ENCODE assay signal across 14 mouse cellular contexts in the genomic region with DNA sequence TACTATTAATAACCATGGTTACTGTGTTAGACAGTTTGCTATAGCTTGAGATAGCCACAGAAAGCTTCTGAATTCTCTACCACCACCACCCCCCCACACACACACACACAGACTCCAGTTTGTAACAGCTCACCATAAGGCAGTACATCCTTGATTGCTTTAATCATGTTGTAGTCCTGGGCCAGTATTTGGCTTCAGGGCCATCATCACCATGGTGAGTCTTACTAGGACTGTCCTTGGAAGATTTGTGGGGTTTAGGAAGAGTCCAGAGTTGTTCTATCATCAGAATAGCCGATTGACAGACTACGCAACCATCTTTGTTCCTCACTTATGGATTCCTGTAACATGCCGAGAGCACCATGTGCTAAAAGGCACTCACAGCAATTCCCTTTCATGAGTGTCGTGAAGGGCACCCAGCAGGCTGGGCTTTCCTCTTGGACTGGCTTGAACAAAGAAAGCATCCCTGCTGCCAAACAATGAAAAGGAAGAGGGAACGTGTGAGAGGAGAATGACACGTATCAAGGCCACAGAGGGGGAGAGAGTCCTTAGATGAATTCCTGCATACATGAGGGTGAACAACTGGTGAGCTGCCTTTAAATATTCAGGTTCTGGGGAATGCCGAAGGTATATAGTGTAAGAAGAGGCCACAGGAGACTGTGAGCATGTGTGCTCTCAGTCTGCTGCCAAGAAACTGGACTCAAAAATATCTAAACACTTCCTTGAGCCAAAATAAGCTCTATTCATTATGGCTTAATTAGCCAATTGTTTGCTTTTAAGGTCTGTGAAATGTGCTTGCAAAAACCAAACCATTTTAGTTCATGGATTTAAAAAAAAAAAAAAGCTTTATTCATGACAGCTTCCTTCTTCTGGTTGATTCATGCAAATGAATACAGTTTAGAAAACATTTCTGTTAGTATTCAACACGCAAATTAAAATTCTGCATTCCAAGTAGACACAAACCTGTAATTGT.
DNase-seq lines count a peak whose midpoint lies in the region; ATAC-seq lines count a peak whose summit lies in the region.
"Had no signal": no experiment of that assay in that cellular context is flagged by ENCODE, and none has a peak within 500 bp of the region (broad histone marks: within the 10 kb centered on the region; RNA-seq: fewer than 3 reads in every experiment).

No protein-coding gene starts in this region.

- no peak for DNase-seq in neural tube, embryonic 10.5 days (ENCODE audit: extremely low spot score, low spot score)
- DNase-seq in forebrain, embryonic 14.5 days (ENCODE audit: low spot score), result peak; percentile 79
- DNase-seq in midbrain, embryonic 10.5 days (ENCODE audit: low spot score), result no peak
- peak; percentile 56 for DNase-seq in retina, postnatal 1 day
- DNase-seq in adrenal gland, adult (ENCODE audit: inconsistent age in 2 of 2, low spot score in 1 of 2), result no peak
- DNase-seq in spleen, adult 12 weeks (ENCODE audit: low spot score), result no peak
- DNase-seq: gastrocnemius, postnatal 14 days; kidney, adult 11 months; left cerebral cortex, postnatal 4 days; spleen, adult 18-20 months had no signal

- no peaks in the 10 kb centered on the region for H3K36me3 ChIP-seq in neural tube, embryonic 12.5 days
- peaks cover 3% of the 10 kb centered on the region; the same call in 1 of the 2 replicates for H3K36me3 ChIP-seq in forebrain, embryonic 14.5 days (ENCODE audit: control insufficient read depth, insufficient read depth, low read length)
- peaks cover 22% of the 10 kb centered on the region for H3K36me3 ChIP-seq in midbrain, embryonic 10.5 days
- H3K36me3 ChIP-seq: liver, embryonic 15.5 days had no signal

- H3K4me1 ChIP-seq in neural tube, embryonic 12.5 days, result peaks cover 10% of the 10 kb centered on the region
- peaks cover 9% of the 10 kb centered on the region for H3K4me1 ChIP-seq in forebrain, embryonic 14.5 days (ENCODE audit: control insufficient read depth, insufficient read depth, low read length)
- H3K4me1 ChIP-seq in midbrain, embryonic 10.5 days, result peaks cover 25% of the 10 kb centered on the region
- H3K4me1 ChIP-seq: liver, embryonic 15.5 days had no signal

- no peak overlapping the region for H3K4me2 ChIP-seq in neural tube, embryonic 12.5 days (replicated peaks)
- H3K4me2 ChIP-seq in forebrain, embryonic 14.5 days (ENCODE audit: low read length), result peak overlapping the region; percentile 4; the same call in 1 of the 2 replicates
- H3K4me2 ChIP-seq: liver, embryonic 15.5 days had no signal

- H3K9ac ChIP-seq in neural tube, embryonic 12.5 days, result no peak overlapping the region
- peak overlapping the region; percentile 21; the same call in 1 of the 2 replicates for H3K9ac ChIP-seq in forebrain, embryonic 14.5 days (ENCODE audit: low read length)
- H3K9ac ChIP-seq: liver, embryonic 15.5 days had no signal

- peak; percentile 33; the same call in 1 of the 2 replicates for ATAC-seq in neural tube, embryonic 12.5 days (ENCODE audit: low FRiP score, low read depth)
- ATAC-seq in forebrain, embryonic 14.5 days, result peak; percentile 74
- ATAC-seq in activated CD4-positive, CD25-positive, alpha-beta regulatory T cell, adult 4 months, result no peak

- WGBS in neural tube, embryonic 12.5 days, result 31% methylated on average over 8 of the region's 8 CpGs
- 13% methylated on average over 8 of the region's 8 CpGs for WGBS in forebrain, embryonic 14.5 days
- 56% methylated on average over 8 of the region's 8 CpGs for WGBS in midbrain, embryonic 10.5 days

- H3K9me3 ChIP-seq in neural tube, embryonic 12.5 days, result no peaks in the 10 kb centered on the region
- no peaks in the 10 kb centered on the region for H3K9me3 ChIP-seq in forebrain, embryonic 14.5 days (replicated peaks; ENCODE audit: control insufficient read depth, low read length)
- no peaks in the 10 kb centered on the region for H3K9me3 ChIP-seq in midbrain, embryonic 10.5 days (replicated peaks)
- H3K9me3 ChIP-seq: liver, embryonic 15.5 days had no signal

- H3K27ac ChIP-seq in neural tube, embryonic 12.5 days, result no peak overlapping the region
- peak overlapping the region; percentile 84 for H3K27ac ChIP-seq in forebrain, embryonic 14.5 days (ENCODE audit: low read depth, low read length)
- peak overlapping the region; percentile 69 for H3K27ac ChIP-seq in midbrain, embryonic 10.5 days (replicated peaks)
- H3K27ac ChIP-seq: liver, embryonic 15.5 days had no signal

- H3K27me3 ChIP-seq in neural tube, embryonic 12.5 days (replicated peaks), result no peaks in the 10 kb centered on the region
- H3K27me3 ChIP-seq in forebrain, embryonic 14.5 days (replicated peaks; ENCODE audit: control insufficient read depth, insufficient read depth, low read length), result no peaks in the 10 kb centered on the region
- peaks cover 25% of the 10 kb centered on the region for H3K27me3 ChIP-seq in midbrain, embryonic 10.5 days (ENCODE audit: low read depth, poor library complexity, severe bottlenecking)
- H3K27me3 ChIP-seq: CH12.LX; liver, embryonic 15.5 days had no signal

- no peak overlapping the region for H3K4me3 ChIP-seq in neural tube, embryonic 12.5 days
- H3K4me3 ChIP-seq in forebrain, embryonic 14.5 days (ENCODE audit: low read depth, low read length), result no peak overlapping the region
- no peak overlapping the region for H3K4me3 ChIP-seq in midbrain, embryonic 10.5 days
- H3K4me3 ChIP-seq: liver, embryonic 15.5 days had no signal

Comparison
In these comparisons a context has a peak if more than half of its experiments do, and no peak if none do; other contexts are left out.
1. DNase-seq: peak in forebrain, embryonic 14.5 days (single experiment) and retina, postnatal 1 day (single experiment); none in neural tube, embryonic 10.5 days (single experiment), midbrain, embryonic 10.5 days (single experiment), adrenal gland, adult (0 of 2) and spleen, adult 12 weeks (single experiment).